Mouse (Mus musculus): ENCODE measurements around the gene Mylk3.

The Mylk3 gene

GRCm38 (mm10) chr8:85321981-85322380 lies 64.2 kb downstream of the Mylk3 start:
- DNase-seq (ENCODE audit: low read depth, low spot score) = no peak

DNA sequence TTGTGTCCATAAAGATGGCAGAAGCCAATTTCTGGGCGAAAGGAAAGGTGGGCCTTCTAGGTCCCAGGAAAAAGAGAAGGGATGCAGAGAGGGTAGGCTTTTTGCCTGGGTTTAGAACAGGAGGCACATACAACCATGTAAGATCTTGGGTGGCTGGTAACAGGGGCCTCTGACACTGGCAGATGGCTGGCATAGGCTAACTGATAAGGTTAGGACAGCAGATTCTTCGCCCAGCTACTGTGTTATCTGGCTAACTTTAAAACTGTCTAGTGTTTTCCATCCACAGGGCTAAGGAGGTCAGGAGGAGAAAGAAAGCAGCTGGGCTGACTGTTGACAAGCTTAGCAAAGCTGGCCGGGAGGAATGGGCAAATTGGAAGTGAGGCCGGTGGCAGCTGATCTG lies 67.6 kb downstream of the Mylk3 start:
- no peak for DNase-seq (ENCODE audit: low read depth, low spot score)

DNA sequence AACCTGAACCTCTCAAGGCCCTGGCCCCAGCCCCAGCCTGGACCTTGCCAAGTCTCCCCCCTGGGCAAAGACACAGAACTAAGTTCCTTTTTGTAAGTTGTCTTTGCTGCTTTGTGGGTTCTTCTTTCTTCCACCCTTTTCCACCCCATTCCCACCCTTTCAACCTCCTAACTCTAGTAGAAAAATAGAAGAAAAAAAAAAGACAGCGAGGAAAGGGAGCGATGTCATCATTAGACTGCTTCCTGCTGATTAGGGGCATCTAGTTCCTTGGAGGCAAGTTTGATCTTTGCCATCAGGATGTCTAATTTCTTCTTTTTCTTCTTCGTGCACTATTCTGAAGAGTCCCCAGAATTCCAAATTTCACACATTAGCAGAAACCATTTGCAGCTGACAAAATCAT lies 73.1 kb downstream of the Mylk3 start:
- DNase-seq (ENCODE audit: low read depth, low spot score) = no peak

- DNase-seq (ENCODE audit: low read depth, low spot score) = peak; percentile 51
Observed at GRCm38 (mm10) chr8:85311743-85312142, 74.4 kb downstream of the Mylk3 start.

DNA sequence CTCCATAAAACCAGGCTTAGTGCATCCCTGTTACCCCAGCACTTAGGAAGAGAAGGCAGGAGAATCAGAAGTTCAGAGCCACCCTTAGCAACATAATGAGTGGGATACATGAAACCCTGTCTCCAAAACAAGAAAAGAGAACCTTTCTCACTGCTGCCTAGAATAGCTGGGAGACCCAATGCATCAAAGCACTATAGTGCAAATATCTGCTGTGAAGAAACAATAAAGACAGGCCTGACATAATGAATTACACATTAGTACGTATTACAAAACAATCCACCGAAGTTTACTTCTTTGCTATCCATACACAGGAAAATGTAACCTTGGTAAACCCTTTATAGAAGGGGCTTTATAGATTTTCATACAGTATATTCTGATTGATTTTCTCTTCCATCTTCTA lies 77.6 kb downstream of the Mylk3 start:
- no peak for DNase-seq (ENCODE audit: low read depth, low spot score)

DNA sequence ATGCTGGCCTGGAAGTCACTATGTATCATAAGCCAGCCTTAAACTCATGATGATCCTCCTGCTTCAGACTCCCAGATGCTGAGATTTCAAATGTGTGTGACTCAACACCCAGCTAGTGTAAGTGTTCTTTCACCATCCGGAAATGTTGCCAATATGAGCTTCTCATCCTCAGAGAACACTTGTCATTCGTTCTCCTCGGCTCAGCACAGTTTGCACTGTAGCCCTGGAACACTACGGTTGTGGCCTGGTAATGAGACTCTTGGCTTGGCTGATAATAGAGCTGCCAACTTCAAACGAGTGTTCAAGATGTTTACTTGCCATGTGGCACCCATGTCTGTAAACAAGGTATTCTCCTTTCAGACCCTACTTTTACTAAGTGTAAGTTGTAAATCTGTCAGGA lies 82.6 kb downstream of the Mylk3 start:
- DNase-seq (ENCODE audit: low read depth, low spot score) = no peak

DNA sequence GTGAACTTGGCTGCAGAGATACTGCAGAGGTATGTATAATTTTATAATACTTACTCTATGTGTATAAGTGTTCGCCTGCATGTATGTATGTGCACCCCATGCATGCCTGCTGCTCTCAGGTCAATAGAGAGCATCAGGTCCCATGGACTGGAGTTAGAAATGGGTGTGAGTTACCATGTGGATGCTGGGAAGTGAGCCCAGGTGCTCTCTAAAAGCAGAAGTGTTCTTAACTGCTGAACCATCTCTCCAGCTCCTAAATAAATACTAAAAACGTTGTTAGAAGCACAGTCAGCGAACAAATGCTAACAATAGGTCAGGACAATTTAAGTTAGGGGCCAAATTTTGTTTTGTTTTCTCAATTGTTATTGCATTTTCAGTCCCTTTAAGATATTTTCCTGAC lies 83.2 kb downstream of the Mylk3 start:
- no peak for DNase-seq (ENCODE audit: low read depth, low spot score)

- DNase-seq (ENCODE audit: low read depth, low spot score) = no peak
Observed at GRCm38 (mm10) chr8:85301941-85302340, 84.2 kb downstream of the Mylk3 start.

- DNase-seq (ENCODE audit: low read depth, low spot score) = peak; percentile 98
Observed at GRCm38 (mm10) chr8:85299434-85300077, 86.6 kb downstream of the Mylk3 start, which contains the start of the genes Orc6 and Vps35. Orc6 (plus strand) TSS chr8:85299632. Vps35 (minus strand) TSS chr8:85299802.

- DNase-seq (ENCODE audit: low read depth, low spot score) = peak; percentile 32
Observed at GRCm38 (mm10) chr8:85298600-85299433, 87.3 kb downstream of the Mylk3 start.

DNA sequence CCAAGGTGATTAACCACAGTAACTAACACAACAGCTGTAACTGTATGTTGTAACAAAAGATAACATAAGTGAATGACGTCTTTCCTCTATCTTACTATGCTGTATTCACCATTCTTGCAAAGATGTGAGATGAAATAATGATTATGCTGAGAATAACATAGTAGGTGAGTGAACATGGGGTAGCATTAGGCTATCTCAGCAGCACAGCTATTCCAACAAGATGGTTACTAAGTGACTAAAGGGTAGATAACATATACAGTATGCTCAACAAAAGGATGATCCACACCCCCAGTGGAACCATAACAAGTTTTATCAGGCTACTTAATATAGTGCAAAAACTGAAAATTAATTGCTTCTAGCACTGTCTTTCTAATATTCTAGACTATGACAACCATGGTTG lies 99.3 kb downstream of the Mylk3 start:
- DNase-seq (ENCODE audit: low read depth, low spot score) = no peak

All from brain, adult 2 months (tissue).